Mouse (Mus musculus) midbrain, embryonic 12.5 days (tissue): ENCODE measurements around the gene Sltm. TPM values are rescaled to one million over a fixed set of nuclear protein-coding genes. Genes with fewer than 3 reads are reported as not detected.
"Not testable (repeated sequence)": the region's sequence is repeated elsewhere in the genome, so short reads cannot be mapped to it uniquely, and the experiment has no call there.

ENCODE experiments used
- ATAC-seq: fragments of 200-750 bp; cut with Nextera tagmentation; 2 replicates; pipeline ENCODE4 v1.8.0; 2017; ENCODE audit warnings: low read depth, moderate TSS enrichment, moderate library complexity; ENCODE audit not compliant: low FRiP score
- H3K27ac ChIP-seq: fragments of 300-500 bp; sonication (generic); replicated peaks from 2 replicates; pipeline ENCODE4 v1.5.1; 2016; ENCODE audit warnings: mild to moderate bottlenecking
- H3K27me3 ChIP-seq: fragments of 300-500 bp; sonication (generic); 2 replicates; pipeline ENCODE4 v1.6.1; 2016; ENCODE audit warnings: mild to moderate bottlenecking
- H3K36me3 ChIP-seq: fragments of 300-500 bp; sonication (generic); 2 replicates; pipeline ENCODE4 v1.6.1; 2016
- H3K4me1 ChIP-seq: fragments of 300-500 bp; sonication (generic); 2 replicates; pipeline ENCODE4 v1.6.1; 2016
- H3K4me2 ChIP-seq: fragments of 300-500 bp; sonication (generic); replicated peaks from 2 replicates; pipeline ENCODE4 v1.6.1; 2016; ENCODE audit warnings: mild to moderate bottlenecking, moderate library complexity
- H3K4me3 ChIP-seq: fragments of 300-500 bp; sonication (generic); 2 replicates; pipeline ENCODE4 v1.5.1; 2016; ENCODE audit warnings: mild to moderate bottlenecking
- H3K9ac ChIP-seq: fragments of 300-500 bp; sonication (generic); replicated peaks from 2 replicates; pipeline ENCODE4 v1.6.1; 2016; ENCODE audit warnings: mild to moderate bottlenecking, moderate library complexity
- H3K9me3 ChIP-seq: fragments of 300-500 bp; sonication (generic); 2 replicates; pipeline ENCODE4 v1.6.1; 2016; ENCODE audit warnings: mild to moderate bottlenecking
- WGBS: fragments of 180-500 bp; shearing (Covaris S2); methylation state at CpG from one replicate; pipeline ENCODE4 v1.1.7; 2016; 5-methylcytosine and 5-hydroxymethylcytosine counted together
- polyA plus RNA-seq: library from polyadenylated mRNA; unstranded; fragments of >200 nt; fragmentation: Nextera tagmentation; extraction: Ambion mirVana; gene quantifications from 2 replicates; pipeline ENCODE4 v1.2.1, GENCODE M21; 2016

The Sltm gene
- polyA plus RNA-seq, 1 experiment from 2014 or later: 83.4 TPM

DNA sequence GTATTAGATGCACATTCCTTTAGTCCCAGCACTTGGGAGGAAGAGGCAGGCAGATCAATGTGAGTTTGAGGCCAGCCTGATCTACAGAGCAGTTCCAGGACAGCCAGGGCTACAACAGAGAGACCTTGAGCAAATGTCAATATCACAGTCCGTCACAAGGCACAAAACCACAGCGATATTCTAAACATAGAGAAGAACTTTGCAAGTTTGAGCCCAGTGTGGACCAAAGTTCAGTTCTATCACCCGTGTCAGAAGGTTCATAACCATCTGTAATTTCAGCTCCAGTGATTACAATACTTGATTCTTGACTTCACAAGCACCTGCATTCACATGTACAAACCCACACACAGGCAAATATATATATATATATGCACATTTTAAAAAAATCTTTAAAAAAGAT is 21.9 kb upstream of the Sltm start:
- no peak overlapping the region for H3K4me3 ChIP-seq
- 88% methylated on average over 3 of the region's 3 CpGs for WGBS
- ATAC-seq: no peak
- H3K9me3 ChIP-seq: no peaks in the 10 kb centered on the region
- H3K4me1 ChIP-seq: no peaks in the 10 kb centered on the region
- no peak overlapping the region for H3K27ac ChIP-seq
- H3K27me3 ChIP-seq: no peaks in the 10 kb centered on the region
- H3K9ac ChIP-seq: no peak overlapping the region
- H3K36me3 ChIP-seq: no peaks in the 10 kb centered on the region
- H3K4me2 ChIP-seq: no peak overlapping the region

DNA sequence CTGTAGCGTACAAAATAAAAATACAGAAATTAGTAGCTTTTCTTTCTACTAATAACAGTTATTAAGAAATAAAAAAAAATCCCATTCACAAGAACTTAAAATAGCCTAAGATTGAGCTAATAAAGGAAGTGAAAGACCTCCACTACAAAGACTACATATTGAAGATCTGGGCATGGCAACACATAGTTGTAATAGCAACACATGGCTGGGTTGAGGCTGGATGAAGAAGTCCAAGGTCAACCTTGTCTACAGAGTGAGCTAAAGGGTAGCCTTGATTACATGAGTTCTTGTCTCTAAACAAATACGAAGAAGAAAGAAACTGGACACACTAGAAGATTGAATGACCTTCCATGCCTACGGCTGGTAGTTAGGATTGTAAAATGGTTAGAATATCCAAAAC is 18.7 kb upstream of the Sltm start:
- 97% methylated on average over 3 of the region's 3 CpGs for WGBS
- no peak overlapping the region for H3K9ac ChIP-seq

DNA sequence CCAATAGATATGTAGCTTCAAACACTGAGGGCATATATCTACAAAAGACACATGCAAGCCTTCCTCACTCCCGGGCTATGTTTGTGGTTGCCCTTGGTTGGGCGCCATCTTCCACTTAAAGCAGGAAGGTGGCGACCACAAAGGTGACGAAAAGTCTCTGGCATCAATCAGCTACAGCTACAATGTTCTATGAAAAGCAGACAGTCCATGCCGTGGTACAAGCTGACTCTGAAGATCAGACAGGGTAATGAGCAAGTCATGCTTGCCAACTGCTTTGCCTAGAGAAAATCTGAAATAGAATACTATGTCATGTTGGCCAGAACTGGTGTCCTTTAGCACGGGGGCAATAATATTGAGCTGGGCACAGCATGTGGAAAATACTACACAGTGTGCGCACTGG is 18.2 kb upstream of the Sltm start:
- H3K4me3 ChIP-seq: no peak overlapping the region
- H3K36me3 ChIP-seq: no peaks in the 10 kb centered on the region
- H3K27ac ChIP-seq: no peak overlapping the region
- no peak for ATAC-seq
- no peaks in the 10 kb centered on the region for H3K4me1 ChIP-seq
- no peaks in the 10 kb centered on the region for H3K9me3 ChIP-seq
- H3K4me2 ChIP-seq: no peak overlapping the region
- WGBS: 91% methylated on average over 7 of the region's 7 CpGs
- H3K27me3 ChIP-seq: no peaks in the 10 kb centered on the region
- H3K9ac ChIP-seq: no peak overlapping the region

More for the DNA sequence above, 18.7 kb upstream of the Sltm start:
- no peaks in the 10 kb centered on the region for H3K36me3 ChIP-seq
- no peak for ATAC-seq
- no peak overlapping the region for H3K27ac ChIP-seq
- no peaks in the 10 kb centered on the region for H3K27me3 ChIP-seq
- no peaks in the 10 kb centered on the region for H3K4me1 ChIP-seq
- no peak overlapping the region for H3K4me2 ChIP-seq
- no peak overlapping the region for H3K4me3 ChIP-seq
- H3K9me3 ChIP-seq: no peaks in the 10 kb centered on the region

DNA sequence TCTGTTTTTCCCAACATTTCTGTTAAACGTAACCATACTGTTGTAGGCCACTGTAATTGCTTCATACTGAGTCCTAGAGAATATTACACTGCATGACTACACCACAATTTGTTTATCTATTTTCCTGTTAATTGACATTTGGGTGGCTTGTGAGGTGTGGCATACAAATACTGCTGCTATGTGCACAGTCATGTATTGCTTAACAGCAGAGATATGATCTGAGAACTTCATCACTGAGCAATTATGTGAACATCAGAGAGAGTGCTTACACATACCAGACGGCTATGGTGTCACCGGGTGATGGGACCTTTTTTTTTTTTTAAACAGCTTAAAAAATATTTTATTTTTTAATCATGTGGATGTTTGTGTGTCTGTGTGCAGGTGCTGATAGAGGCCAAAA is 9.2 kb upstream of the Sltm start:
- H3K9ac ChIP-seq: no peak overlapping the region
- H3K27me3 ChIP-seq: no peaks in the 10 kb centered on the region
- no peak overlapping the region for H3K27ac ChIP-seq
- no peak for ATAC-seq
- no peak overlapping the region for H3K4me2 ChIP-seq
- no peaks in the 10 kb centered on the region for H3K36me3 ChIP-seq
- WGBS: 87% methylated on average over 3 of the region's 3 CpGs
- H3K9me3 ChIP-seq: no peaks in the 10 kb centered on the region
- no peaks in the 10 kb centered on the region for H3K4me1 ChIP-seq
- H3K4me3 ChIP-seq: no peak overlapping the region

DNA sequence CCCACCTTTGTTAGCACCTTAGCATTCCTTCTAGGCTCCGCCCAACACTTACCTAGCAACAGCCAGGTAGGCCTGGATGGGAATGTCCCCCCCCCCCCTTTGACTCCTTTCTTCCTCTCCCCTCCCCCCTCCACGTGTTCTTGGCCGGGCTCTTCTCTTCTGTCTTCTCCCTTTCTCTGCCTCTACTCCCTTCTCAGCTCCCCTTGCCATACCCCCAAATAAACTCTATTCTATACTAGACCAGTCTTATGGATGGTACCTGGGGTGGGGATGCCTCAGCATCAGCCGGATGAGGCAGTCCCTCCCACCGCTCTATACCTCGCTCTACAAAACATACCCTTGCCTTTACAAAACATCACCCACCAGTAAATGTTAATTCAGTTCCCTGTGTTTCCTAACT is 970 bp upstream of the Sltm start:
- Histone ChIP-seq H3K36me3 (no peaks in the 10 kb centered on the region), H3K4me1 (peaks cover 13% of the 10 kb centered on the region), H3K27ac (no peak overlapping the region), H3K27me3 (no peaks in the 10 kb centered on the region), H3K4me2 (peak overlapping the region; percentile 76), H3K9ac (peak overlapping the region; percentile 90; the same call in 1 of the 2 replicates), H3K9me3 (no peaks in the 10 kb centered on the region), H3K4me3 (peak overlapping the region; percentile 78)
- 11% methylated on average over 6 of the region's 6 CpGs for WGBS
- no peak for ATAC-seq

DNA sequence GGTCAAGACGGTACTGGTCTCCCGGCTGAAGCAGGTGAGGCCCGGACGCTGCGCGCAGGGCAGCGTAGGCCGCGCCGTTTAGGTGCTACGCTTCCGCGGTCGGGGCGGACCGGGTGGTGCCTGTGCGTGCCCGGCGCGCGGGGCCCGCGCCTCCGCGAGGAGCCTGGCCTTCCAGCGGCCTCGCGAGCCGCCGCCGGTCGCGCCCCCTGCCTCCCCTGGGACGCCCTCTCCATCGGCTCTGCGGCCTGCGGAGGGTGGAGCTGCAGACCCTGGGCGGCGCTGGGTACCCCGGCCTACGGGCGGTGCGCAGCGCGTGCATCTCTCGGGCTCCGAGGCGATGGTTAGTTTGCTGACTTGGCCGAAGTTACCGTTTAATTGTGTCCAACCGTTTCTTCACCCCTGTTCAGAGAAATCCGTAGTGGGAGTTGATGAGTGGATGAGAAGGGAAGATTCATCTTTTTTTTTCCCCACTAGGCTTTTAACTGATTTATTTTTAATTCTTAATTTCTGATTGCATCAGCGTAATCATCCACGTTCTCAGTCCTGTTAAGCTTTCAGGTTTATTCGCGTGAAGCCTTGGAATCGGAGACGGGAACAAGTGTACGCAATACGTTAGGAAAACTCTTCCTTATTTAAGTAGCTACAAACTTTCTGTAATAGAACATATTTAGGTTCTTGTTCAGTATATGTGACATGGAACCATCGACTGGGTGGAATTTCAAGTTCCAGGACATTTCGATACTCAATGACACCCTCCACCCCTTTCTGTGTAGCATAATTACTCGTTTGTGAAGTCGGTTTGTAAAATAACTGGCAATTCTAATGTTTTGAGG is 710 bp downstream of the Sltm start:
- peaks cover 17% of the 10 kb centered on the region for H3K4me1 ChIP-seq
- WGBS: 1% methylated on average over 64 of the region's 64 CpGs
- H3K36me3 ChIP-seq: no peaks in the 10 kb centered on the region
- H3K27me3 ChIP-seq: no peaks in the 10 kb centered on the region
- H3K9ac ChIP-seq: peak overlapping the region; percentile 90
- H3K4me2 ChIP-seq: peak overlapping the region; percentile 76
- H3K4me3 ChIP-seq: peak overlapping the region; percentile 78
- H3K9me3 ChIP-seq: no peaks in the 10 kb centered on the region
- H3K27ac ChIP-seq: peak overlapping the region; percentile 99
- ATAC-seq: peak; percentile 77

DNA sequence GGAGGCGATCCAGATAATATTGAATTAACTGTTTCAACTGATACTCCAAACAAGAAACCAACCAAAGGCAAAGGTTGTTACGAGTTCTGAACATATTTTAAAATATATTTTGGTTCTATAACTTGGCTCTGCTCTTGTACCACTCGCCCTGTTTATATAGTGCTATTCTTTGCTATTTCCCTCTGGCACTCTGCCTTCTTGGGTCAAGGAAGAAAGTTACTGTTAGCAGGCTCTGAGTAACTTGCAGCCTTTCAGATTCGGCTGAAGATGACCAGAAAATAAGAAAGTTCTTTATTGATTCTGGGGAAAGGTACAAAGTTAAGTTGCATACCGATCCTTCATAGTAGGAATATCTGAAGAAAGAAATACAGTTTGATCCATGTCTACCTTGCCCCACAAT is 1.4 kb downstream of the Sltm start:
- no peaks in the 10 kb centered on the region for H3K9me3 ChIP-seq
- WGBS: 70% methylated on average over 5 of the region's 5 CpGs
- no peak for ATAC-seq
- no peak overlapping the region; the same call in 1 of the 2 replicates for H3K9ac ChIP-seq
- no peak overlapping the region for H3K27ac ChIP-seq
- H3K4me2 ChIP-seq: peak overlapping the region; percentile 76
- no peaks in the 10 kb centered on the region for H3K36me3 ChIP-seq
- H3K4me1 ChIP-seq: peaks cover 17% of the 10 kb centered on the region
- no peaks in the 10 kb centered on the region for H3K27me3 ChIP-seq
- H3K4me3 ChIP-seq: peak overlapping the region; percentile 78

DNA sequence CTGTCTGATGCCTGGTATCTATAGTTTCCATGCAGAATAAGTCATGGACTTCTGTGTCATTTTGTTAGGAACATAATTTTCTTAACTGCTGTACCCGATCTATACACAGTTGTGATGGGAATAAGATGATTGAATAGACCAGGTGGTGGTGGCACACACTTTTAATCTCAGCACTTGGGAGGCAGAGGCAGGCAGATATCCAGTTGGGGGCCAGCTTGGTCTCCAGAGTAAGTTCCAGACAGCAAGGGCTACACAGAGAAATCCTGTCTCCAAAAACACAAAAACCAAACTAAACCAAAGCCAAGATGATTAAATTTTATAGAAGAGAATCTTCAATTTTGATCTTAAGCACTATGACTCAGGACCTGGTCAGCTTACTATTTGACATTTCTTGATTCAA is 2.3 kb downstream of the Sltm start:
- Histone ChIP-seq H3K4me3 (no peak overlapping the region), H3K4me2 (no peak overlapping the region), H3K27me3 (no peaks in the 10 kb centered on the region), H3K4me1 (peaks cover 17% of the 10 kb centered on the region), H3K27ac (no peak overlapping the region), H3K36me3 (no peaks in the 10 kb centered on the region), H3K9ac (no peak overlapping the region), H3K9me3 (no peaks in the 10 kb centered on the region)
- no peak for ATAC-seq
- 72% methylated on average over 1 of the region's 1 CpGs for WGBS

DNA sequence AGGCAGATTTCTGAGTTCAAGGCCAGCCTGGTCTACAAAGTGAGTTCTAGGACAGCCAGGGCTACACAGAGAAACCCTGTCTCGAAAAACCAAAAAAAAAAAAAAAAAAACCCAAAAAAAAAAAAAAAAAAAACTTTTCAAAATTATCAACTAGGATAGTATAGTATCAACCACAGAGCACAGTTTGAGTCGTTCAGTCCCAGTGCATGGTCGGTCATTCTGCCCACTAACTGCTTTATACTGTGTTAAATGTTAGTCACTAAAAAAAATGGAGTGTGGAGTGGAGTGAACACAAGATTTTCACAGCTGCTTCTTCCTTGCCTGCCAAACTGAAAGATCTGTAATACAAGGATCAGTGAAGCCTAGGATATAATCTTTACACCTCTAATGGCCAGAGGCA is 4.0 kb downstream of the Sltm start:
- H3K36me3 ChIP-seq, H3K4me2 ChIP-seq, H3K9ac ChIP-seq, H3K4me3 ChIP-seq, ATAC-seq, H3K27me3 ChIP-seq, H3K9me3 ChIP-seq: not testable (repeated sequence)
- 0 out of 2 replicates have a peak overlapping the region, but pooled peaks have one; percentile 6 for H3K27ac ChIP-seq
- peaks cover 14% of the 10 kb centered on the region for H3K4me1 ChIP-seq
- 93% methylated on average over 3 of the region's 3 CpGs for WGBS

DNA sequence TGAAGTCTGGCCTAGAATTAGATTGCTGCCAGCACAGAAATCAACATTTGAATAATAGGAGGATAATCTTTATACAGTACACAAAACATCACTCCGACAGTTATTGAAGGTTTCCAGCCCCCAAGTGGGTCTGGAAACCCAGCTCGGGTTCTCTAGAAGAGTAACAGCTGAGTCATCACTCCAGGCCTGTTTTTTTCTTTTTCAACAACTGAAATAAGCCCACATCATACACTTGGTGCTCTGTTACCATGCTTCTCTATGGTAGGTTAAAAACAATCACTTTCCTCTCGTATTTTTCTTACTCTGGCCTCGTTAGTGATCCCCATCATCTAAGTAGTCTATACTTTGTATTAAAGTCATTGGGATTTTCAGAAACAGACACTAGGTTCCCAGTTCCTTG is 5.8 kb downstream of the Sltm start:
- Histone ChIP-seq H3K27ac (no peak overlapping the region), H3K9me3 (0 out of 2 replicates have a peak, but pooled peaks cover 4% of the 10 kb centered on the region), H3K4me2 (no peak overlapping the region), H3K36me3 (peaks cover 18% of the 10 kb centered on the region), H3K27me3 (no peaks in the 10 kb centered on the region), H3K9ac (no peak overlapping the region), H3K4me3 (no peak overlapping the region), H3K4me1 (peaks cover 11% of the 10 kb centered on the region)
- ATAC-seq: no peak
- 84% methylated on average over 4 of the region's 4 CpGs for WGBS

DNA sequence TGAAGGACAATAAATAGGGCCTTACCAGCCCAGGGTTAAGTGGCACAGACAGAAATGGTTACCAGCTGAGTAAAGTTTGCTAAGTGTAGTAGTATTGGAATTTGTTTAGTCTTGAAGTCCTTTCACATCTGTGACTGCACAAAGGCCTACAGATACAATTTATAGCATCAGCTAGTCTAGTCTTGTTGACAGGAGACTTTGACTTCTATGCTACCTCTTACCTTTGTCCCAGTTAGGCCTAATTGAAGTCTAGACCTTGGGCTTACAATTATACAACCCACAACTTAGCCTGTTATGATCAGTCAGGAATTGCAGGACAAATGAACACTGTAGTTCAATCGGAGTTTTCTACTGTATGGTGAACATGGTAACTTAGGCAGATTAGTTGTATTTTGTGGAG is 9.0 kb downstream of the Sltm start:
- Histone ChIP-seq H3K27me3 (no peaks in the 10 kb centered on the region), H3K27ac (no peak overlapping the region), H3K36me3 (peaks cover 21% of the 10 kb centered on the region), H3K4me2 (no peak overlapping the region), H3K9ac (no peak overlapping the region), H3K4me3 (no peak overlapping the region), H3K4me1 (peaks cover 4% of the 10 kb centered on the region; the same call in 1 of the 2 replicates), H3K9me3 (0 out of 2 replicates have a peak, but pooled peaks cover 4% of the 10 kb centered on the region)
- 96% methylated on average over 1 of the region's 1 CpGs for WGBS
- ATAC-seq: no peak

DNA sequence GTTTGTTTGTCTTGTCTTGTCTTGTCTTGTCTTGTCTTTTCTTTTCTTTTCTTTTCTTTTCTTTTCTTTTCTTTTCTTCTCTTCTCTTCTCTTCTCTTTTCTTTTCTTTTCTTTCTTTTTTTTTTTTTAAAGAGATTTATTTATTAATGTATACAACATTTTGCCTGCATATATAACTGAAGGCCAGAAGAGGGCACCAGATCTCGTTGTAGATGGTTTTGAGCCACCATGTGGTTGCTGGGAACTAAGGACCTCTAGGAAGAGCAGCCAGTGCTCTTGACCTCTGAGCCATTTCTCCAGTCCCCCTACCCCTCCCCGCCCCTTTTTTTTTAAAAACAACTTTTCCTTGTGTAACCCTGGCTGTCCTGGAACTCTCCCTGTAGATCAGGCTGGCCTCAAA is 9.7 kb downstream of the Sltm start:
- H3K4me2 ChIP-seq, H3K27ac ChIP-seq, H3K27me3 ChIP-seq, H3K9me3 ChIP-seq, ATAC-seq, H3K9ac ChIP-seq, H3K4me1 ChIP-seq, H3K4me3 ChIP-seq: not testable (repeated sequence)
- H3K36me3 ChIP-seq: peaks cover 21% of the 10 kb centered on the region
- 97% methylated on average over 2 of the region's 2 CpGs for WGBS
